Mouse (Mus musculus) 3134 (cell line): ENCODE data around the gene Rab7b.

Experiments
- DNase-seq: peaks from one replicate; pipeline ENCODE4 v3.0.0-alpha.2; 2011; ENCODE audit warnings: low spot score; ENCODE audit not compliant: insufficient read length; ENCODE audit errors: extremely low read depth

Rab7b gene

DNA sequence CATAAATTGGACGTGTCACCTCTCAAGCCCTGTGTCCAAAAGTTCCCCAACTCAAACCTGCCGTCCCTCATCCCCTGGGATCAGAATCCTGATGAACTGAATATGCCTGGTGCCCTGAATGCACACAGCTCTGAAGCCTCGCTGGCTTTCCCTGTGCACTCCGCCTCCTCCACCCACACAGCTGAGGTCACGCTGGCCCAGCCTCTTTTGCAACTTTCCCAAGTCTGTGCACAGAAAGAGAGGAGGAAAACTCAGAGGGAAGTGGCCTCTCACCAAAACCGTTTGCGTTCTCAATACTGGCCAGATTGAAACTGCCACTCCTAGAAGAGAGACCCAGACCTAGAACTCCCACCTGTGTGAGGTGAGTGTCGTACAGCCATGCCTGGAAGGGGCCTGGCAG lies at the start of gene Rab7b:
TSS of gene Rab7b (plus strand) at position 221 of the 400 bp plus-strand sequence.
- peak; percentile 58 for DNase-seq

GRCm38 (mm10) chr1:131640062-131640461 lies 48.4 kb upstream of the Rab7b start:
- DNase-seq, result no peak

- no peak for DNase-seq
Measured at GRCm38 (mm10) chr1:131641565-131641964, 46.9 kb upstream of the Rab7b start.

- no peak for DNase-seq
Measured at GRCm38 (mm10) chr1:131642251-131642650, 46.2 kb upstream of the Rab7b start.

GRCm38 (mm10) chr1:131652670-131653443 lies 35.6 kb upstream of the Rab7b start:
- no peak for DNase-seq

- DNase-seq, result no peak
Measured at GRCm38 (mm10) chr1:131655601-131656000, 32.9 kb upstream of the Rab7b start.

DNA sequence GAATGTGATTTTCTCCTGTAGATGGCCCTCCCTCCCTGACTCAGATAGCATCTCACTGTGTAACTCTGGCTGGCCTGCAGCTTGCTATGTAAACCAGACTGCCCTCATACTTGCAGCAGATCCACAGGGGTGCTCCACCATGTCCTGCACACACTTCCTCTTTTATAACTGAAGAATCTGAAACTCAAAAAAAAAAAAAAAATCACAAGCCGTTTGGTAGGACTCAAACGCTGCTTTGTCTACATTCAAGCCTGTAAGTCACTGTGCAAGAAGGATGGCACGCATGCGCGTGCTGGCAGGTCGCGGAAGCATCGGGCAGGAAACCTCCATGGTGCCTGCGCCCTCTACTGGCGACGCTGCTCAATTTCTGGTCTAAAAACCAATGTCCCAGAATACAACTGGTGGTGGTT lies 30.5 kb upstream of the Rab7b start:
- DNase-seq, result peak; percentile 85

- no peak for DNase-seq
Measured at GRCm38 (mm10) chr1:131659512-131660085, 28.9 kb upstream of the Rab7b start.

- no peak for DNase-seq
Measured at GRCm38 (mm10) chr1:131660266-131660665, 28.2 kb upstream of the Rab7b start.

- DNase-seq, result no peak
Measured at GRCm38 (mm10) chr1:131660716-131661472, 27.6 kb upstream of the Rab7b start.

DNA sequence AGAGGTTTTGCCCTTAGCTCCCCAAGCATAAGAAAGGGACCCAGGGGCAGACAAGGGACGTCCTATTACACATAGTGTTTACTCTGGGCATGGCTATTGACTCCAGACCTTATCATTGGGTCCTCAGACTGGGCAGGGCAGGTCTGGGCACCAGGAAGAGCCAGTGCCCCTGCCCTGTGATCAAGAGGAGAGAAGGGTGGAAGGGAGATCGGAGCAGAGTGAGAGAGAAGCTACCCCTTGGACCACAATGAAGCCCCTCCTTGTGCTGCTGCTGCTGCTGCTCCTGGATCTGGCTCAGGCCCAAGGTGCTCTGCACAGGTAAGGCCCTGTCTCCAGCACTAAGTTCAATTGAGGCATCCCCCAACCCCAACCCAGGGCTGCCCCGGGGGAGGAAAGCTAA lies 26.7 kb upstream of the Rab7b start:
- DNase-seq, result no peak

DNA sequence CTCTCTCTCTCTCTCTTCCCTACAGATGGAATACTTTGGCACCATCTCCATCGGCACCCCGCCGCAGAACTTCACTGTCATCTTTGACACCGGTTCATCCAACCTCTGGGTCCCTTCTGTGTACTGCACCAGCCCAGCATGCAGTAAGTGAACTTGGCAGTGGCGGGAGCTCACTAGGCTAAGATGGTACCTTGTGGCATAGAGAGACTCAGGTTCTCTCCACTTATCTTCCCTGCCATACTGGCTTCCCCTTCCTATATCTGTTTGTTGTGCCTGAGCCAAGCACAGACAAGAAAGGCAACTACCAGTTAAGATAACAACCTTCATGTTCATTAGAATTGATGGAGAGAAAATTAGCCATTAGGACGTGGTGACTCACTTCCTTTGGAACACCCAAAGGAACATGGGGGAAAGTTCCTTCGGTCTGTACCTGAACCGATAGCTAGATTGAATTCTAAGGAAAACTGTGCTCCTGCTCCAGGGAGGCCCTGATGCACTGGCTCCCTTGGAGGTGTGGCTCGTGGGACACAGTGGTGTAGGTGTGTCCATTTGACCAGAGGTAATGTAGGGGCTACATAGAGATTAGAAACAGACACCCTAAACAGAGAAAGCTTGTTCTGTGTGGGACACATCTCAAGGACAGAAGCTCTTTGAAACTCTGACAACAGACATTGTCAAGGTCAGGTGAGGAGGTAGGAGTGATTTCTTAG lies 25.1 kb upstream of the Rab7b start:
- DNase-seq, result no peak

DNA sequence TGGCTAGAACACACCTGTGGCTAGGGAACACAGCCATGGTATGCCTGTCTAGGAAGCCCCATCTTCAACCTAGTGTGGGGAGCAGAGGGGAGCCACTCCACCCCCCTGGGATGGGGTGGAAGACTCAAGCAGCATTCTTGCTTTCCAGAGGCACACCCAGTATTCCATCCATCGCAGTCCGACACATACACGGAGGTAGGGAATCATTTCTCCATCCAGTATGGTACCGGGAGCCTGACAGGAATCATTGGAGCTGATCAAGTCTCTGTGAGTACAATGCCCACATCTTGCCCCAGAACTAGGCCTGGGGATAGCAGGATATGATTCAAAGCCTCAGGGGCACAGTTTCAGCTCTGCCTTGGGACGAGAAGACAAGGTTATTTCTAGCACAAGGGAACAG lies 24.4 kb upstream of the Rab7b start:
- DNase-seq, result no peak

DNA sequence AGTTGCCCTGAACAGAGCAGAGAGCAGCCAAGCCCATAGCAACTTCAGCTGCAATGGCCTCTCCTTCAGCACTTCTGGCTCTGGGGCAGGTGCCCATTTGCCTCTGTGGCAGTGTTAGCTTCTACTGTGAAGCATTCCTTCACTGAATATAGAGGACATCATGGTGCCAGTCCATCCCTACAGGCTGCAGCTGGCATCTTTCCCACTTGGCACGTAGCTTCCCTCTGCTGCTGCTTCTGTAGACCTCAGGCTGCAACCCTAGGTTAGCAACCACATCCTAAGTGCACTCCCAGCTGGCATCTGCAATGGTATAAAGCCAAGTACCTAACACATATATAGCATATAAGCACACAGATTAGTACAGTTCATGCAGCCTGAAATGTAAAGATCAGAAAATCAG lies 22.6 kb upstream of the Rab7b start:
- DNase-seq, result no peak

- no peak for DNase-seq
Measured at GRCm38 (mm10) chr1:131671113-131671512, 17.4 kb upstream of the Rab7b start.

DNA sequence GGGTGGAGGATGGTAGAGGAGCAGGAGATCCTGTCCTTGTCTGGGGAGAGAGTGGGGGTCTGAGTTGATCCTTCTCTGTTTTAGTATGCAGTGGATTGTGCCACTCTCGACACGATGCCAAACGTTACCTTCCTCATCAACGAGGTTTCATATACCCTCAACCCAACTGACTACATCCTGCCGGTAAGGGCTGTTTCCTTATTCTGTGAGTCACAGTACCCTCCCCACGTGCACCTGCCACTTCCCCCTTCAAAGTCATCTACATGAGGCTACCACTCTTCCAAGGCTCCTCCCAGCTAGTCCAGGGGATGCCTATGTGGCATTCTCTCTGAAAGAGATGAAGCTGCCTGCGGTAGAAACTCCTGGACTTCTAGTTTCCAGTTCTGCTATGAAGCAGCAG lies 16.1 kb upstream of the Rab7b start:
- no peak for DNase-seq

- DNase-seq, result no peak
Measured at GRCm38 (mm10) chr1:131679644-131680043, 8.9 kb upstream of the Rab7b start.

DNA sequence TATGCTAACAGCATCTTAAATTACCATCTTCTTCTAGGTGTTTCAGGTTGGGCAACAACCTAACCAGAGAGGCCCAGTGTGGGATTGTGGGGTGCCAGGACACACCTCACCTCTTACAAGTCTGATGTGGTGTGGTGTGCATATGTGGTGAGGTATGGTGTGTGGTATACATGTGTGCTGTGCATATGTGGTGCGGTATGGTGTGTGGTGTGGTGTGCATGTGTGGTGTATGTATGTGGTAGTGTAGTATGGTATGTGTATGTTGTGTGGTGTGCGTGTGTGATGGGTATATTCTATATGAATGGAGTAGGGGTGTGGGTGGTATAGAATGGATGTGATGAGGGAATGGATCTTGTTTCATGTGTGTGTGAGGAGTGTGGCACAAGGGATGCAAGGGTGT lies 756 bp upstream of the Rab7b start:
- DNase-seq, result no peak

DNA sequence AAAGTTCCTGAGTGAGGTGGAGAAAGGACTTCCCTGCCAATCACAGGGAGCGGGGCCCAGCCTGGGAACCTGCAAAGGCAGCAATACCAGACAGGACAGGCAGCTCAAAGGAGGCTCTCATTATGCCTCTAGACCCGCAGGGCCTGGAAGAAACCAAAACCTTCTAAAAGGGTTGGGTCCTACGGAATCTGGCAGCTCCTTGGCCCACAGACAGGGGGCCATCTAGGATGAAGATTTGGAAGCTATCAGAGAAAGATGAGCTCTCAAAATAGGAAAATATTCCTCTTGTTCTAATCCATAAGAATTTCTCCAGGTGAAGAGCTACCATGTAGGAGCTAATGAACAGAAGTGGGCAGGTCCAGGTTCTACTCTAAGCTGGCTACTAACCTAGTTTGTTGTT lies 521 bp downstream of the Rab7b start:
- no peak for DNase-seq

- no peak for DNase-seq
Measured at GRCm38 (mm10) chr1:131689899-131690298, 1.4 kb downstream of the Rab7b start.

DNA sequence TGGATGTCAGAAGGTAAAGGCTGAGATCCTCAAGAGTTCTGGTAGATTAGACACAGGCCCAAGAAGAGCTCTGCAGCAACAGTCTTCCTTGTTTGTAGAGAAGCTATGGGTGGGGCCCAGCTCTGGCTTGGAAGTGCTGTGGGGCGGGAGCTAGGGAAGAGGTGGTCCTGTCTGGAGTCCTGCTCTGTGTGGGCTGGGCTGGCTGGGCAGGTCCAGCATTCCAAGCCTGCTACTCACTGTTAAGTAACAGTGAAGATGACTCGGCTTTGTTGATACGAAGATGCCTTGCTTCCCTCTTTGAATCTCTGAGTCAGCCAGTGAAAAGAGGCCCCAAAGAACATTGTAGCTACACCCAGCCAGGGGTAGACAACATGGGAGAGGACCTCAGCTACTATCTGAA lies 1.9 kb downstream of the Rab7b start:
- peak; percentile 84 for DNase-seq
